Mouse (Mus musculus) neural tube, embryonic 14.5 days (tissue): Measurements from ENCODE around the gene Ndc1. TPM values are rescaled to one million over a fixed set of nuclear protein-coding genes. Genes with fewer than 3 reads are reported as not detected.
A peak's percentile ranks its signal among the peaks of the same experiment; 100 is the strongest.

Experiments used
- ATAC-seq: fragments of 200-750 bp; cut with Nextera tagmentation; 2 replicates; pipeline ENCODE4 v1.8.0; 2017; ENCODE audit warnings: low read depth, mild to moderate bottlenecking, moderate TSS enrichment, moderate library complexity
- H3K27ac ChIP-seq: fragments of 300-500 bp; sonication (generic); 2 replicates; pipeline ENCODE4 v1.5.1; 2014; ENCODE audit warnings: low read depth, mild to moderate bottlenecking, control low read depth, low read length, moderate library complexity, mixed read lengths
- H3K27me3 ChIP-seq: fragments of 300-500 bp; sonication (generic); 2 replicates; pipeline ENCODE4 v1.6.1; 2014; ENCODE audit warnings: low read length; ENCODE audit not compliant: control insufficient read depth, insufficient read depth
- H3K36me3 ChIP-seq: fragments of 300-500 bp; sonication (generic); 2 replicates; pipeline ENCODE4 v1.6.1; 2014; ENCODE audit warnings: low read length, mixed read lengths; ENCODE audit not compliant: control insufficient read depth, insufficient read depth
- H3K4me1 ChIP-seq: fragments of 300-500 bp; sonication (generic); 2 replicates; pipeline ENCODE4 v1.6.1; 2014; ENCODE audit warnings: low read length; ENCODE audit not compliant: control insufficient read depth, insufficient read depth
- H3K4me2 ChIP-seq: fragments of 300-500 bp; sonication (generic); 2 replicates; pipeline ENCODE4 v1.6.1; 2014; ENCODE audit warnings: mild to moderate bottlenecking, low read depth, low read length, control low read depth
- H3K4me3 ChIP-seq: fragments of 300-500 bp; sonication (generic); 2 replicates; pipeline ENCODE4 v1.5.1; 2014; ENCODE audit warnings: low read depth, low read length, control low read depth, mixed read lengths
- H3K9ac ChIP-seq: fragments of 300-500 bp; sonication (generic); replicated peaks from 2 replicates; pipeline ENCODE4 v1.6.1; 2014; ENCODE audit warnings: low read depth, mild to moderate bottlenecking, control low read depth, low read length, mixed read lengths
- H3K9me3 ChIP-seq: fragments of 300-500 bp; sonication (generic); 2 replicates; pipeline ENCODE4 v1.6.1; 2016; ENCODE audit warnings: low read length; ENCODE audit not compliant: control insufficient read depth
- WGBS: fragments of 180-500 bp; shearing (Covaris S2); extraction: QIAGEN DNeasy Blood & Tissue Kit; methylation state at CpG from one replicate; pipeline ENCODE4 v1.1.7; 2014; 5-methylcytosine and 5-hydroxymethylcytosine counted together
- polyA plus RNA-seq: library from polyadenylated mRNA; unstranded; fragments of >200 nt; fragmentation: Nextera tagmentation; extraction: Ambion mirVana; gene quantifications from 2 replicates; pipeline ENCODE4 v1.2.1, GENCODE M21; 2014

Ndc1 gene
- polyA plus RNA-seq, 1 experiment from 2014 or later, result 22.5 TPM

- Histone ChIP-seq H3K27ac (no peak overlapping the region), H3K4me3 (no peak overlapping the region), H3K9me3 (no peaks in the 10 kb centered on the region), H3K36me3 (no peaks in the 10 kb centered on the region), H3K27me3 (no peaks in the 10 kb centered on the region), H3K9ac (no peak overlapping the region), H3K4me2 (no peak overlapping the region), H3K4me1 (no peaks in the 10 kb centered on the region)
- WGBS, result 96% methylated on average over 12 of the region's 12 CpGs
- no peak for ATAC-seq
These were observed 58.0 kb downstream of the Ndc1 start for GRCm38 (mm10) chr4:107425616-107426015.

DNA sequence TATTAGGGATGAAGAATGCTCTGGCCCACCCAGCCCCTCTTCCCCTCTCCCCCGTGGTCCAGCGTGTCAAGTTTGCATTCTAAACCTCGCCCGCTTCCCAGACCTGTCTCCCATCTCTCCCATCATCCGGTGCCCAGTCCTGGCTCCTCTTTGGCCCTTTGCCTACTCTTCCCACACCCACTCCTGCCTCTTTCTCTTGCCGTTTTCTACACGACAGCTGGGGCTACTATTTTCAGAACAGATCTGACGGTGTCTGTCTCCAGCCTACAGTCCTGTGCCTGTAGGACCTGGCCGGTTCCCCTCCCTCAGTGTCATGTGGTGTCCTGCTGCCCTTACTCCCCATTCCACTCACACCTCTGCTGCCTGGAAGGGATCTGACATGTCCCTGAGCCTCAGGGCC lies 59.0 kb downstream of the Ndc1 start:
- Histone ChIP-seq H3K27ac (no peak overlapping the region), H3K27me3 (no peaks in the 10 kb centered on the region), H3K9ac (no peak overlapping the region), H3K4me3 (no peak overlapping the region), H3K36me3 (no peaks in the 10 kb centered on the region), H3K4me1 (no peaks in the 10 kb centered on the region), H3K4me2 (no peak overlapping the region), H3K9me3 (no peaks in the 10 kb centered on the region)
- 81% methylated on average over 9 of the region's 9 CpGs for WGBS
- ATAC-seq, result no peak

GRCm38 (mm10) chr4:107432717-107433116 lies 65.1 kb downstream of the Ndc1 start:
- 86% methylated on average over 5 of the region's 5 CpGs for WGBS
- no peak overlapping the region for H3K9ac ChIP-seq
- H3K27me3 ChIP-seq, result peaks cover 21% of the 10 kb centered on the region
- no peak overlapping the region for H3K27ac ChIP-seq
- H3K4me2 ChIP-seq, result no peak overlapping the region
- no peak for ATAC-seq
- no peak overlapping the region for H3K4me3 ChIP-seq
- H3K9me3 ChIP-seq, result no peaks in the 10 kb centered on the region
- no peaks in the 10 kb centered on the region for H3K36me3 ChIP-seq
- peaks cover 4% of the 10 kb centered on the region; the same call in 1 of the 2 replicates for H3K4me1 ChIP-seq

- Histone ChIP-seq H3K9ac (peak overlapping the region; percentile 71), H3K27me3 (peaks cover 21% of the 10 kb centered on the region), H3K9me3 (no peaks in the 10 kb centered on the region), H3K4me1 (peaks cover 4% of the 10 kb centered on the region; the same call in 1 of the 2 replicates), H3K27ac (no peak overlapping the region), H3K4me3 (peak overlapping the region; percentile 64), H3K4me2 (peak overlapping the region; percentile 71), H3K36me3 (no peaks in the 10 kb centered on the region)
- no peak for ATAC-seq
- WGBS, result 5% methylated on average over 15 of the region's 15 CpGs
These were observed 66.4 kb downstream of the Ndc1 start for GRCm38 (mm10) chr4:107433998-107434355.

DNA sequence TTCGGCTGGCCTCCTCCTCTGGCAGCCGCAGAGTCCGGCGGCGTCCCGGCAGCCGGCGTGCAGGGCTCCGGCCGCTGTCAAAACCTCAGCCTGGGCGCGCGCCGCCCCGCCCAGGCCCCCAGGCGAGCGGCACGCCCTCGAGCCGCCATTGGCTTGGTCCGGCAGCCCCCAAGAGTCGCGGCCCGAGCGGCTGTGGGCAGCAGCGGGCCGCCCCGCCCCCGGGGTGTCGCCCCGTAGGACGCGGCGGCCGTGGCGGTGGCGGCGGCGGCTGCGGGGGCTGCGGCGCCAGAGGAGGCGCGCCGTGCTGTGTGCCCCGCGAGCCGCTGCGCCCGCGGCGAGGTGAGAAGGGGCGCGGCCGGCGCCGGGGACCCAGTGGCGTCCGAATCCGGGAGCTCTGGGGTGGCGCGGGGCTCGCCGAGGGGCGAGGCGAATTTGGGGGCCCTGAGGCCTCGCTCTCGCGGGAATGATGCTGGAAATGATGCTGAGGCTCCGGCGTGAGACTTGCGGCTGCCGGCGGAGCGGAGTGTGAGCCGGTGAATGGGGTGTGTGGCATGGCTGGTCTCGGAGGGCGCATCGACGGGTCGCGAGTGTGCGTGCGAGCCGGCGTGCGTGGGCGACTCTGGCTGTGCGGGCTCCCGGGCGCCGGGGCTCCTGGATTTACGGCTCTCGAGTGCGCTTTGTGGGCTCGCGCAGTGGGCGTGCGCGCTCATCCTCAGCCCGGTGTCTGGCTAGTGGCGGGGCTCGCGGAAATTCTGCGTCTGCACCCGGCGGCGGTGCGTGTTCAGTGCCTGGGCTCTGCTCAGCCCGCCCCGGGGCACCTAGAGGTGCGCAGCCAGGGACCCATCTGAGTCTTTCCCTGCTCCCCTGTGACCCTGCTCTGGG lies 67.0 kb downstream of the Ndc1 start, which contains the start of gene Glis1:
Glis1 (plus strand) TSS at position 236 of the 882 bp plus-strand sequence.
- peaks cover 21% of the 10 kb centered on the region for H3K27me3 ChIP-seq
- under 1% methylated on average over 108 of the region's 112 CpGs for WGBS
- ATAC-seq, result peak; percentile 82
- H3K4me3 ChIP-seq, result peak within 1 kb of the TSS; percentile 64
- no peaks in the 10 kb centered on the region for H3K36me3 ChIP-seq
- H3K9ac ChIP-seq, result peak within 1 kb of the TSS; percentile 71
- peaks cover 4% of the 10 kb centered on the region; the same call in 1 of the 2 replicates for H3K4me1 ChIP-seq
- peak within 1 kb of the TSS; percentile 71 for H3K4me2 ChIP-seq
- H3K27ac ChIP-seq, result no peak within 1 kb of the TSS
- H3K9me3 ChIP-seq, result no peaks in the 10 kb centered on the region

DNA sequence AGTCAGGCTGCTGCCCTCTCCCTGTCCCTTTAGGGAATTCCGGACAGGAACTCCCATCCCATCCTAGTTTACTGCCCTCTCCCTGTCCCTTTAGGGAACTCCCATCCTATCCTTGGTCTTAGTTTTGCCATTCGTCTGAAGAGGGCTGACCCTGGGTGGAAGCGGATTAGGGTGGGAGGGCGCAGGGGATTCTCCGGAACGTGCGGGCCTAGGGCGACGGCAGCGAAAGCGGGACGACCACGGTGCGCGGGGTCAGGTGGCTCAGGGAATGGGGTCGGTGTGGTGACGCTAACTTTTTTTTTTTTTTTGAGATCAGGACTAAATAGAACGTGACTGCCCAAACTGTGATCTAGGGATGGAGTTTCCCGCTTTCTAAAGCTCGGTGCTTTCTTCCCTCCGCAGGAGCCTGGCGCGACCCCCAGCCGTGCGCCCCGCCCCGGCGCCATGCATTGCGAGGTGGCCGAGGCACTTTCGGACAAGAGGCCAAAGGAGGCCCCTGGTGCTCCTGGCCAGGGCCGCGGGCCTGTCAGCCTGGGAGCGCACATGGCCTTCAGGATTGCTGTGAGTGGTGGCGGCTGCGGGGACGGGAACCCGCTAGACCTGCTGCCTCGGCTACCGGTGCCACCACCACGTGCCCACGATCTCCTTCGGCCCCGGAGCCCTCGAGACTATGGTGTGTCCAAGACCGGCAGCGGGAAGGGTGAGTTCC lies 67.8 kb downstream of the Ndc1 start:
- 2% methylated on average over 45 of the region's 47 CpGs for WGBS
- ATAC-seq, result peak; percentile 19; the same call in 1 of the 2 replicates

DNA sequence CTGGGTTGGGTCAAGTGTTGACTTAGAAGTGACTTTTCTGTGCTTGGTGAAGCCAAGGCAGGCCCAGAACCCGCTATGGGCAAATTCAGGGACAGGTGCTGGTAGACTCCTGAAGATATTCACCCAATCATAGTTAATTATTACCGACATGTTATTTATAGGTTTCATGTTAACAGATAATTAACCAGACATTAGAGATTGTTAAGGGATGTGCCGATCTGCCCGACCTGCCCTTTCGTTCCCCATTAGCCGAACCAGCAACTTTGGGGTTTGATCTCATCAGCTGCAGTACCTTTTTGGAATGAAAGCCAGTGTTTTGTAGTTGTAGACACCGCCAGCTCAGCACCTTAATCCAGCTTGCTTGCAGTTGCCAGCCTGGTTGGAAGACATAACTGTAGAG lies 68.9 kb downstream of the Ndc1 start:
- Histone ChIP-seq H3K27me3 (peaks cover 21% of the 10 kb centered on the region), H3K27ac (no peak overlapping the region), H3K4me1 (peaks cover 4% of the 10 kb centered on the region; the same call in 1 of the 2 replicates), H3K4me3 (no peak overlapping the region), H3K9ac (no peak overlapping the region), H3K9me3 (no peaks in the 10 kb centered on the region), H3K4me2 (no peak overlapping the region), H3K36me3 (no peaks in the 10 kb centered on the region)
- no peak for ATAC-seq
- 86% methylated on average over 7 of the region's 7 CpGs for WGBS

More for the DNA sequence above, 67.8 kb downstream of the Ndc1 start:
- Histone ChIP-seq H3K27ac (no peak overlapping the region), H3K4me1 (peaks cover 4% of the 10 kb centered on the region; the same call in 1 of the 2 replicates), H3K4me2 (peak overlapping the region; percentile 71), H3K36me3 (no peaks in the 10 kb centered on the region), H3K9ac (peak overlapping the region; percentile 71), H3K27me3 (peaks cover 21% of the 10 kb centered on the region), H3K9me3 (no peaks in the 10 kb centered on the region), H3K4me3 (peak overlapping the region; percentile 64)

DNA sequence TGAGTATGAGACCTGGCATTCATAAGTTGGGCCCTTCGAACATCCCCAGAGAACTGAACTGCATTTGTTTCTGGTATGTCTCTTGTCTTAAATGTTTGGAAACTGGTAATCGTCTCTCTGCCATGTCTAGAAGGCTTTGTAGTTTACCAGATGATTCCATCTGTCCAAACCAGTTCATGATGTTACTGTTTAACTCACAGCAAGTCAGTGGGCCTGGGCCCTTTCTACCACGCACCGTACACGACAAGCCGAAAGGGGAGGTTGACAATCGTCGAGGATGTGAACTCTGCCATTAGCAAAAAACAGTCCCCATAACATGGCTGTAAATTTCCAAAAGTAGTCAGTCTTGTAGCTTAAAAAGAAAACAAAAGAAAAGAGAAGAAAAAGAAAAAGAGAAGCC lies 71.2 kb downstream of the Ndc1 start:
- peaks cover 16% of the 10 kb centered on the region for H3K27me3 ChIP-seq
- ATAC-seq, result no peak
- WGBS, result 80% methylated on average over 8 of the region's 8 CpGs
- H3K4me2 ChIP-seq, result no peak overlapping the region
- H3K36me3 ChIP-seq, result no peaks in the 10 kb centered on the region
- no peak overlapping the region for H3K27ac ChIP-seq
- H3K4me1 ChIP-seq, result peaks cover 10% of the 10 kb centered on the region; the same call in 1 of the 2 replicates
- no peak overlapping the region for H3K9ac ChIP-seq
- no peak overlapping the region for H3K4me3 ChIP-seq
- no peaks in the 10 kb centered on the region for H3K9me3 ChIP-seq

DNA sequence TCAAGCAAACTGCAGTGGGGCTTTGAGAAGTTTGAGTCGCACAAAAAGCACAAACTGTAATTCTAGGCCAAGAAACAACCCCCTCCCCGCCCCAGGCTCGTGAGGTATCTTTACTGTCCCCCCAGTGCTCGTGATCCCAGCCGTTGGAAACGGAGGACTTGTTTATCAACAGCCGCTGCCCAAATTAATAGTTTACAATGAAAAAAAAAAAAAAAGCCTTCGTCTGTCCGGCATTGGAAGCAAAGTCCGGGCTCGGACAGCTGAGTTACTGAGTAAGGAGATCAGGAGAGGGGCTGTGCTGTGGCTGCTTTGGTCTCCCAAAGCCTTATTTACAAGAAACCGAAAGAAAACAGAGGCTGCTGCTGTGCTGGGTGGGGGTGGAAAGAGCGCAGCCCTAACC lies 72.7 kb downstream of the Ndc1 start:
- no peak for ATAC-seq
- H3K4me3 ChIP-seq, result no peak overlapping the region
- no peak overlapping the region for H3K27ac ChIP-seq
- H3K9ac ChIP-seq, result no peak overlapping the region
- 31% methylated on average over 13 of the region's 13 CpGs for WGBS
- peaks cover 10% of the 10 kb centered on the region; the same call in 1 of the 2 replicates for H3K4me1 ChIP-seq
- H3K4me2 ChIP-seq, result no peak overlapping the region; the same call in 1 of the 2 replicates
- no peaks in the 10 kb centered on the region for H3K9me3 ChIP-seq
- H3K27me3 ChIP-seq, result peaks cover 9% of the 10 kb centered on the region
- H3K36me3 ChIP-seq, result no peaks in the 10 kb centered on the region
